Mouse (Mus musculus) CH12.LX (cell line): ENCODE data around the gene Foxs1.

ENCODE experiments used
- BHLHE40 ChIP-seq: IDR thresholded peaks from 2 replicates; pipeline ENCODE4 v1.6.1; 2011; ENCODE audit warnings: mild to moderate bottlenecking, low read depth, low read length, improper control_type of control experiment
- CTCF ChIP-seq, 2 experiments: IDR thresholded peaks in 1 of 2; conservative IDR thresholded peaks in 1 of 2; 2 replicates each; pipeline ENCODE4 v1.5.1; 2011 to 2012; ENCODE audit warnings: low read depth in 2 of 2, low read length in 2 of 2, improper control_type of control experiment in 1 of 2, inconsistent platforms in 1 of 2, mild to moderate bottlenecking in 1 of 2, moderate library complexity in 1 of 2
- E2F4 ChIP-seq: IDR thresholded peaks from 2 replicates; pipeline ENCODE4 v1.6.1; 2011; ENCODE audit warnings: low read depth, low read length, improper control_type of control experiment; ENCODE audit not compliant: insufficient replicate concordance
- KAT2A ChIP-seq: IDR thresholded peaks from 2 replicates; pipeline ENCODE4 v1.6.1; 2012; ENCODE audit warnings: low read length, improper control_type of control experiment, inconsistent platforms; ENCODE audit not compliant: insufficient replicate concordance
- MAX ChIP-seq: IDR thresholded peaks from 2 replicates; pipeline ENCODE4 v1.6.1; 2011; ENCODE audit warnings: low read length, improper control_type of control experiment
- MXI1 ChIP-seq: IDR thresholded peaks from 2 replicates; pipeline ENCODE4 v1.6.1; 2011; ENCODE audit warnings: mild to moderate bottlenecking, low read depth, low read length, improper control_type of control experiment
- NRF1 ChIP-seq: IDR thresholded peaks from 2 replicates; pipeline ENCODE4 v1.6.1; 2014; ENCODE audit warnings: low read depth, mild to moderate bottlenecking, inconsistent platforms, low read length, improper control_type of control experiment, moderate library complexity
- POLR2A ChIP-seq: IDR thresholded peaks from 2 replicates; pipeline ENCODE4 v1.6.1; 2011; ENCODE audit warnings: low read depth, mild to moderate bottlenecking, improper control_type of control experiment, low read length
- UBTF ChIP-seq: IDR thresholded peaks from 2 replicates; pipeline ENCODE4 v1.6.1; 2012; ENCODE audit warnings: low read depth, mild to moderate bottlenecking, inconsistent platforms, low read length, improper control_type of control experiment, moderate library complexity
- ZC3H11A ChIP-seq: IDR thresholded peaks from 2 replicates; pipeline ENCODE4 v1.6.1; 2012; ENCODE audit warnings: low read depth, mild to moderate bottlenecking, inconsistent platforms, low read length, improper control_type of control experiment

DNA sequence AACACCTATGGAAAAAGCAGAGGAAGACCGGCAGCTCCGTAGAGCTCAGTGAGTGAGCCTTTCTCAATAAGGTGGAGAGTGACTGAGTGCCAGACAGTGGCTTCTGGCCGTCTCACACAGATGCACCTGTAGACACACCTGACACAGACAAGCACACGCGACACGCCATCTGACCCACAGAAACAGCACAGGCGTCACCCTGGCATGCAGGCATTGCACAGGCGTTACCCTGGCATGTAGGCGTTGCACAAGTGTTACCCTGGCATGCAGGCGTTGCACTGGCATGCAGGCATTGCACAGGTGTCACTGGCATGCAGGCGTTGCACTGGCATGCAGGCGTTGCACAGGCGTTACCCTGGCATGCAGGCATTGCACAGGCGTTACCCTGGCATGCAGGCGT is 31.7 kb downstream of the Foxs1 start:
- TF ChIP-seq KAT2A (no peak), CTCF (conservative IDR thresholded peaks at IDR 0.05 in 1 of 2, IDR thresholded peaks at IDR 0.05 in 1 of 2; ENCODE audit: low read depth in 2 of 2, low read length in 2 of 2) (no peak), E2F4 (no peak), MAX (no peak), NRF1 (no peak), POLR2A (no peak), ZC3H11A (no peak), BHLHE40 (no peak), UBTF (no peak), MXI1 (no peak)
